Mouse (Mus musculus) limb, embryonic 12.5 days (tissue): ENCODE data around the gene Elmo1. TPM values are rescaled to one million over a fixed set of nuclear protein-coding genes. Genes with fewer than 3 reads are reported as not detected.

Experiments used
- ATAC-seq: fragments of 200-750 bp; cut with Nextera tagmentation; 2 replicates; pipeline ENCODE4 v1.8.0; 2017; ENCODE audit warnings: low read depth, moderate TSS enrichment; ENCODE audit not compliant: insufficient number of reproducible peaks, insufficient read depth, low FRiP score, low TSS enrichment
- H3K27ac ChIP-seq: fragments of 300-500 bp; sonication (generic); 2 replicates; pipeline ENCODE4 v1.5.1; 2016; ENCODE audit warnings: mild to moderate bottlenecking, moderate library complexity
- H3K27me3 ChIP-seq: fragments of 300-500 bp; sonication (generic); 2 replicates; pipeline ENCODE4 v1.6.1; 2016; ENCODE audit warnings: mild to moderate bottlenecking, moderate library complexity
- H3K36me3 ChIP-seq: fragments of 300-500 bp; sonication (generic); 2 replicates; pipeline ENCODE4 v1.6.1; 2016; ENCODE audit warnings: mild to moderate bottlenecking, moderate library complexity
- H3K4me1 ChIP-seq: fragments of 300-500 bp; sonication (generic); replicated peaks from 2 replicates; pipeline ENCODE4 v1.6.1; 2016
- H3K4me2 ChIP-seq: fragments of 300-500 bp; sonication (generic); 2 replicates; pipeline ENCODE4 v1.6.1; 2016; ENCODE audit warnings: mild to moderate bottlenecking, moderate library complexity
- H3K4me3 ChIP-seq: fragments of 300-500 bp; sonication (generic); replicated peaks from 2 replicates; pipeline ENCODE4 v1.5.1; 2016; ENCODE audit warnings: mild to moderate bottlenecking
- H3K9ac ChIP-seq: fragments of 300-500 bp; sonication (generic); replicated peaks from 2 replicates; pipeline ENCODE4 v1.6.1; 2016; ENCODE audit warnings: mild to moderate bottlenecking, moderate library complexity
- H3K9me3 ChIP-seq: fragments of 300-500 bp; sonication (generic); 2 replicates; pipeline ENCODE4 v1.6.1; 2016; ENCODE audit warnings: mild to moderate bottlenecking, moderate library complexity
- WGBS: fragments of 180-500 bp; shearing (Covaris S2); methylation state at CpG from one replicate; pipeline ENCODE4 v1.1.7; 2016; 5-methylcytosine and 5-hydroxymethylcytosine counted together
- polyA plus RNA-seq: library from polyadenylated mRNA; unstranded; fragments of >200 nt; fragmentation: Nextera tagmentation; extraction: Ambion mirVana; gene quantifications from 2 replicates; pipeline ENCODE4 v1.2.1, GENCODE M21; 2016

The Elmo1 gene
- polyA plus RNA-seq, 1 experiment from 2014 or later, result 8.3 TPM

DNA sequence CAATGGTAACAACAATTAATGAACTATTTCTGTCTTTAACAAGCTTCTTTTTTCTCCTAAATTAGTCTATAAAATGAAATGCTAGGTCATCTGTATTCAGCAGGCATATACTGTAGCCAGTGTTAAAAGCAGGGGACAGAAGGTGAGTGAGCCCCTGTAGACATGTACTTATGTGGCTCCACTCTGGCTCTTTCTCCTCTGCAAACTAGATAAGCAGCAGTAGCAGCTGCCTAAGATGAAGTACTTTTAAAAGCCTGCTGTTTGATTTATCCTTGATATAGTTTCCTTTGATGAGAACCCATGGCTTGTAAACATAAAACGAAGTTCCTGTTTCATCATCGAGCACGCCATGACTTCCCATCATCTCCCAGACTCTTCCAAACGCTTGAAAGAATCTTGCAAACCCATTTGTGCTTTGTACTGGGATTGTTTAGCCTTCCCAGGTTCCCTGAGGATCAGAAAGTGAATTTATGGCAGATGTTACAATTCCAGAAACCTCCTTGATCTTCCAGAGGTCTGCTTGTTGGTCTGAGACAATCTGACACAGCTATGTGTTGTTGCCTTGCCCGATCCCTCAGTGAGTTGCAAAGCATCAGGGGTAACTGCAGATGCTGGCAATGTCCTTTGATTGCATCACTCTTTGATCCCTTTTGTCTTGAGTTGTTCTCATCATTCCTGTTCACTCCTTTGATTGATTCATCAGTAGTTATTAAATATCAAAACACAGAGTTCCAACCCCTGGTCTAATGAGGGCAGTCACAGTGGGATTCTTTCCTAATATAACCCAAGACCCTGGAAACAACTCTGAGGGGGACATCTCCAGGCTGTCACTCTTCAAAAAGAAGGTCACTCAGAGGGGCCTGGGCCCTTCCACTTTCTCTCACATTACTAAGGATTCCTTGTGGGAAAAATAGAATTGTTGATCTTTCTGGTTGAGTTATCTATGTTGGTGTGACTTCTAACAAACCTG lies 326.6 kb downstream of the Elmo1 start:
- no peak for ATAC-seq
- Histone ChIP-seq H3K4me2 (no peak overlapping the region), H3K9me3 (no peaks in the 10 kb centered on the region), H3K27me3 (no peaks in the 10 kb centered on the region), H3K27ac (no peak overlapping the region), H3K4me3 (no peak overlapping the region), H3K9ac (no peak overlapping the region), H3K4me1 (no peaks in the 10 kb centered on the region), H3K36me3 (no peaks in the 10 kb centered on the region)
- WGBS, result 19% methylated on average over 5 of the region's 5 CpGs

DNA sequence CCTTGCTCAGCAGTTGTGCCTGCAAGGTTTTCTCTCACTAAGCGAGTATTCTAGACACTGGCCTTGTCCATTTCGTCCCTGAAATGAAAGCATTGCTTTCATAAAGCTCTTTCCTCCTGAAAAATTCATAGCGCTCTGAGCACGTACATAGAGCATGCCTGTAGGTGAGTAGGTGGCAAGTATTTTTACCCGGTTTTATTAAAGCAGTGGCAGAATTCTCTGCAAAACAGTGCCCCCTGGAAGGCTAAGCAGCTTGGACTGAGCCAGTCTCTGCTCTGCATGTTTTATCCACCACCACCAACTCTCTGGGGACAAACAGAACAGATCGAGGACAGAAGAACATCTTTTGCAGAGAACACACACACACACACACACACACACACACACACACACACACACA lies 340.6 kb downstream of the Elmo1 start:
- no peaks in the 10 kb centered on the region for H3K9me3 ChIP-seq
- H3K9ac ChIP-seq, result no peak overlapping the region
- ATAC-seq, result no peak
- H3K4me2 ChIP-seq, result no peak overlapping the region
- H3K4me1 ChIP-seq, result no peaks in the 10 kb centered on the region
- H3K4me3 ChIP-seq, result no peak overlapping the region
- no peaks in the 10 kb centered on the region for H3K36me3 ChIP-seq
- WGBS, result 86% methylated on average over 6 of the region's 6 CpGs
- no peaks in the 10 kb centered on the region for H3K27me3 ChIP-seq
- H3K27ac ChIP-seq, result no peak overlapping the region

DNA sequence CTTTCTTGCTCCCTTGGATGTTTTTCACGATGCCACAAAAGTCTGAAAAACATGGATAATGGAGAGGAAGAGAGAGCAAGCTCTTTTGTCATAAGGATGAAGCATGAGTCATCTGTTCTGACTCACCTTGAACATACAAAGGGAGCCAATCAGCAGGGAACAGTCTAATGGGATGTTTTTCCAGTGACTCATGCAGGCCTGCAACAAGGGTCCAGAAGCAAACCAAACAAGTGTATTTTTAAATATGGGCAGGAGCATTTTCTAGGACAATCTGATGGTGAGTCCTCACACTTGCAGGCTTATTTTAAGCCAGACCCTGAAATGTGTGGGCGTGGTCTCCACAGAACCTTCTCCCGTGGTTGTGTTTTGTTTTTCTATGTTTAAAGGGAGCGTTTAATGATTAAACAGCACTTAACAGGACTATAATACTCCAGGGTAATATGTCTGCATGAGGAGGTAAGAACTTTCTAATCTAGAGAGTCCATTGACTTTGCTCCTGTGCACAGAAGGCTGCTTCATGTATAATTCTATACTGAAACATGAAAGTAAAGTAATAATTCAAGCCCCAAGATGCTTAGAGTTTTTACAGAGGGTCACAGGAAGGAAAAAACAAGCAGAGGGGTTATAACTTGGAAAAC lies 342.9 kb downstream of the Elmo1 start:
- no peak overlapping the region for H3K27ac ChIP-seq
- WGBS, result 67% methylated on average over 4 of the region's 4 CpGs
- no peaks in the 10 kb centered on the region for H3K27me3 ChIP-seq
- H3K9me3 ChIP-seq, result no peaks in the 10 kb centered on the region
- H3K36me3 ChIP-seq, result no peaks in the 10 kb centered on the region
- no peak overlapping the region for H3K4me3 ChIP-seq
- no peak overlapping the region for H3K4me2 ChIP-seq
- no peak overlapping the region for H3K9ac ChIP-seq
- ATAC-seq, result no peak
- no peaks in the 10 kb centered on the region for H3K4me1 ChIP-seq

DNA sequence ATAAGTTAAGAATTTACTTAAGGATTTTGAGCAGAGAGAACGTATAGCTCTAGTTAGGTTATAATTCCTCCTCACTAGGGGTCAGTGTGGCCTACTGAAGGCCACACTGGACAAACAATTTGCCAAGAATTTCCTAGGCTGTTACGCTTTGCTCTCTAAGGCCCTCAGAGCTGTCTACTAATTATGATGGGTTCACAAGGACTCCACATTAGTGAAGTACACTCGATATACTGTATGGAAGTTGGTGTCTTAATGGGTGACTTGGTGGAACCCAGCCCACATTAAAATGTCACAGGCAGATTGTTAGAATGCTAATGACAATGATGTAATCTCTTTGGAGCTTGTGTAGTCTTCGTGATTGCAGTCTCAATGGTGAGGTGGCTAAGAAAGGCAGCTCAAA lies 343.7 kb downstream of the Elmo1 start:
- Histone ChIP-seq H3K9me3 (no peaks in the 10 kb centered on the region), H3K4me1 (no peaks in the 10 kb centered on the region), H3K36me3 (no peaks in the 10 kb centered on the region), H3K27ac (no peak overlapping the region), H3K9ac (no peak overlapping the region), H3K27me3 (no peaks in the 10 kb centered on the region), H3K4me2 (no peak overlapping the region), H3K4me3 (no peak overlapping the region)
- no peak for ATAC-seq
- 76% methylated on average over 4 of the region's 4 CpGs for WGBS

DNA sequence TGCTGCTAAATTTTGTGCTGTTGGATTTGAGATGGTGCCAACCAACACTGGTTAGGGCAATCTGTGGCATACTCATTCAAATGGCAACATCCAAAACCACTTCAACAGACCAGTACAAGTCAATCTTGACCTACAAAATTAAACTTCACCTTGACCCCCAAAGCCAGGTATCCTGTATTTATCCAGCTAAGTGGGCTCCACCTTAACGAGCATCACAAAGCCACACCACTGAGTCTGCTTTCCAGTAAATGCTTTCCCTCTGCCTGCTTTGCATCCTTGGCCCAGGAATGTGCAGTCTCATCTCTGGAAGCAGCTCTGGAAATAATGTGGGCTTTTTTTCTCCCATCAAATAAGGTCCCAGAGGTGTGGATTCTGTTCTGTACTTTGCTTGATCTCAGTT lies 349.1 kb downstream of the Elmo1 start:
- Histone ChIP-seq H3K9ac (no peak overlapping the region), H3K36me3 (no peaks in the 10 kb centered on the region), H3K4me2 (no peak overlapping the region), H3K9me3 (no peaks in the 10 kb centered on the region), H3K27ac (no peak overlapping the region), H3K4me3 (no peak overlapping the region), H3K27me3 (no peaks in the 10 kb centered on the region), H3K4me1 (no peaks in the 10 kb centered on the region)
- 69% methylated on average over 1 of the region's 1 CpGs for WGBS
- ATAC-seq, result no peak

DNA sequence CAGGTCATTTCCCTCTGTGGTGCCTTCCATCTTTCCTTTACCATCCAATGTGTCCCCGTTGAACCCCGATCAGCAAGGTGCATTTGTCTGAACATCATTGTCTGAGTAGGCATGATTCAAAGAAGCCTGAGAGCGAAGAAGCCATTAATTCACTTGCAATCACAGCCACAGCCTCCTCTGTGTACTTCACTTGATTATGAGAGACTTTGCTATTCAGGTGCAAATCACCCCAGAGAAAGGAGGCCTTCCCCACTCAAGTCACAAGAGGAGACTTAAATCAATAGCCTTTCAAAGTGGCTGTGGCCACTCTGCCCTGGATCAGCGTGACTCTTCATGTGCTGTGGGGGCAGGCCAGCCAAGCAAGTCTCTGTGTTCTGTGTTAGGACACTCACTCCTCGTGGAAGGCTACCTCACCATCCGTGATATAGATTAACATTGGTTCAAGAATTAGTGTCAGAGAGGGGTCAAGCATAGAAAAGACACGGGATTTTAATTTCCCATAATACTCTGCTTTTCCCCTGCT lies 360.5 kb downstream of the Elmo1 start:
- Histone ChIP-seq H3K27me3 (no peaks in the 10 kb centered on the region), H3K9ac (no peak overlapping the region), H3K27ac (no peak overlapping the region), H3K4me3 (no peak overlapping the region), H3K4me1 (no peaks in the 10 kb centered on the region; the same call in 1 of the 2 replicates), H3K9me3 (no peaks in the 10 kb centered on the region), H3K4me2 (no peak overlapping the region), H3K36me3 (no peaks in the 10 kb centered on the region)
- no peak for ATAC-seq
- WGBS, result 88% methylated on average over 7 of the region's 7 CpGs

DNA sequence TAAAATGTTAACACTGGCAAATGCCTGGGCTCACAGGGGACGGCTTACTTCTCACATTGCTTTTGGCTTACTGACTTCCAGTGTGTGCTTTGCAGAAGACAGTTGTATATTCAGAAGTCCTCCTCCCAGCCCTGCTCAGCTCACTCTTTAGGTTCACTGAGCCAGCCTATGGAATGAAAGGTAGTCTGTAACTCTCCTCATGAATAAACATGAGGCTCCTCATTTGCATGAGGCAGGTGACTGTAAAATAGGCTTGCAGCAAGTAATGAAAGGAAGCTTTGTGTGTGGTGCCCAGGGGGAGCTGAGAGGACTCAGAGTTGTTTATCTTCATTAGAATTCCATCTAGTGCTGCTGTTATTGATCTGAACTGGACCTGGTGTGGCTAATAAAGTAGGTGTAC lies 364.0 kb downstream of the Elmo1 start:
- Histone ChIP-seq H3K4me1 (no peaks in the 10 kb centered on the region), H3K27me3 (no peaks in the 10 kb centered on the region), H3K36me3 (no peaks in the 10 kb centered on the region), H3K27ac (no peak overlapping the region), H3K4me2 (no peak overlapping the region), H3K9ac (no peak overlapping the region), H3K9me3 (no peaks in the 10 kb centered on the region), H3K4me3 (no peak overlapping the region)
- ATAC-seq, result no peak
- 73% methylated on average over 1 of the region's 1 CpGs for WGBS

DNA sequence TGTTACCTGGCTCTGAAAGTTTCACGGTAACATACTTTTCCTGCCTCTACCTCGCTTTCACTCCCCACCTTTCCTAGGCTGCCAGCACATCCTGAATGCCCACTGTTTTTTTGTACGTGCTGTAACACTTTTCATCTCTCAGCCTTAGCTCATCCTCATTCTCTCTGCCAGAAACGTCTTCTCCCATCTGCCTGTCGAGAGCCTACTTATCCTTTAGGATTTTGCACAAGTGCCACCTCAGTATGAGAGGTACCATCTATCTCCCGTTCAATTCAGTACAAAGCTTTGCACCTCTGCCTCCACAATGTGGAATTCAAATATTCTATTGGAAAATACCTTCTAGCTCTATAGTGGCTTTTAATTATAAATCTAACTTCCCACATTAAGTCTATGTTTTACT lies 369.7 kb downstream of the Elmo1 start:
- Histone ChIP-seq H3K27me3 (no peaks in the 10 kb centered on the region), H3K4me1 (no peaks in the 10 kb centered on the region), H3K27ac (no peak overlapping the region), H3K36me3 (no peaks in the 10 kb centered on the region), H3K9ac (no peak overlapping the region), H3K4me3 (no peak overlapping the region), H3K9me3 (no peaks in the 10 kb centered on the region), H3K4me2 (no peak overlapping the region)
- ATAC-seq, result no peak
- 92% methylated on average over 6 of the region's 6 CpGs for WGBS

DNA sequence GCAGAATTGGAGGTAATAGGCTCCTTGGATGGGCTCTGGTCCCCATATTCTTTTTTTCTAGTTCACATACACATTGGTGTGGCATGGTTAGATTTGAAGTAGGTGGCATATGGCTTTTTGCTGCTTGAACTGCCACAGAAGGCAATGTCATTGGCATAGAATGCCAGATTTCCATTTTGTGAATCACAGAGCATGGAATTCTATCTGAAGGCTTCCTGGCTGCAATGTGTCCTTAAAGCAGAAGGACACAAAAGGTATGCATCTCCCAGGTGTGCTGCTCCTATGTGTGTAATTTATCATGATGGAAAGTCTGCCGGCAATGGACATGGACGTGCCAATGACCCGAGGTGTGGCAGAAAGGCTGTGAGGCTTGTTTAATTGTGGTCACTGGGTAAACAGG lies 371.2 kb downstream of the Elmo1 start:
- WGBS, result 81% methylated on average over 3 of the region's 3 CpGs
- Histone ChIP-seq H3K9ac (no peak overlapping the region), H3K27ac (no peak overlapping the region), H3K36me3 (no peaks in the 10 kb centered on the region), H3K27me3 (no peaks in the 10 kb centered on the region), H3K4me2 (no peak overlapping the region), H3K9me3 (no peaks in the 10 kb centered on the region), H3K4me3 (no peak overlapping the region), H3K4me1 (no peaks in the 10 kb centered on the region)
- ATAC-seq, result no peak

DNA sequence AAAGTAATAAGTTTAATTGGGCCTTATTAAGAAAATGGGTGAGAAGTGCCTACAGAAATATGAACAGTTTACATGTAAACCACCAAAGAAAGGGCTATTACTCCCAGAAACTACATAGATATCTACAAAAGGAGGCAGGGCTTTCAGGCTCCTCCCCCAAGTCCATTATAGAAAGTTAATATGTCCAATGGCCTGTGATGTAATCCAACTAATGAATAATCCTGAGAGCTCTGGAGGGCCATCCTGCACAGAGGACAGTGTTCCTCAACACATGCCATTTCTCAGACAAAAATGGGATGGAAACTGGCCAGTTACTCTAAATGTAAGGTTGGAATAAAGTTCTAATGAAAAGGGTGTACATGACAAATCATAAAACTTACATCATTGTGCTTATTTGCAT lies 373.8 kb downstream of the Elmo1 start:
- no peaks in the 10 kb centered on the region for H3K9me3 ChIP-seq
- no peak for ATAC-seq
- H3K4me1 ChIP-seq, result no peaks in the 10 kb centered on the region
- H3K27me3 ChIP-seq, result no peaks in the 10 kb centered on the region
- H3K27ac ChIP-seq, result no peak overlapping the region
- H3K4me2 ChIP-seq, result no peak overlapping the region
- no peak overlapping the region for H3K9ac ChIP-seq
- no peak overlapping the region for H3K4me3 ChIP-seq
- no peaks in the 10 kb centered on the region for H3K36me3 ChIP-seq

DNA sequence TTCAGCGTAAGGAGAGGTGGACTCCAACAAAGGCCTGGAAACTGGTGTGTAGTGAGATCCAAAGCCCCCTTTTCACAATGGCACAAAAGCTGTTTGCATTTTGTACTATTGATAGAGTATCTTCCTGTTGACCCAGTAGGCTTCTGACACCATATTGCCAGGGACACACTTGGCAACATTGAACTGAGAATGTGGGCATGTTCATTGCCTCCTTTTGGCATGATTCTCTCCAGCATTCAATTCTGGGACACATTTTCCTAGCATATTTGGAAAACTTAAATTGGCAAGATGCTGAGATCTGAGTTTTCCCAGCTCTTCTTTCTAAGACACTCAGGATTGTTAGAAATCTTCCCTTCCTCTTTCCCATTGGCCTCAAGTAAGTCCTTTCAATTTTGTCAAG lies 377.0 kb downstream of the Elmo1 start:
- no peak for ATAC-seq

More for the DNA sequence above, 377.0 kb downstream of the Elmo1 start:
- Histone ChIP-seq H3K27me3 (0 out of 2 replicates have a peak, but pooled peaks cover 2% of the 10 kb centered on the region), H3K4me3 (no peak overlapping the region), H3K27ac (no peak overlapping the region), H3K9me3 (no peaks in the 10 kb centered on the region), H3K4me1 (no peaks in the 10 kb centered on the region), H3K4me2 (no peak overlapping the region), H3K9ac (no peak overlapping the region), H3K36me3 (no peaks in the 10 kb centered on the region)
- 92% methylated on average over 1 of the region's 1 CpGs for WGBS
